Mouse (Mus musculus) forebrain, embryonic 14.5 days (tissue): ENCODE data around the gene Plxna3. TPM values are rescaled to one million over a fixed set of nuclear protein-coding genes. Genes with fewer than 3 reads are reported as not detected.

Source experiments
- microRNA-seq: library from miRNA; unstranded; fragments of <30 nt; microRNA quantifications from one replicate; pipeline ENCODE4, GENCODE M21; 2016
- polyA plus RNA-seq: library from polyadenylated mRNA; unstranded; fragments of >200 nt; fragmentation: Nextera tagmentation; extraction: Ambion mirVana; gene quantifications from 2 replicates; pipeline ENCODE4 v1.2.1, GENCODE M21; 2014

Gene Plxna3
- polyA plus RNA-seq, 1 experiment from 2014 or later: 36.4 TPM

Small RNAs within 50 kb of the gene (microRNA-seq; reads per million reads assigned to microRNA genes)
- 0.40 reads per million for gene Mir7092

Other genes starting within 250 kb of the Plxna3 start
- gene Opn1mw, start 201.6 kb upstream of the Plxna3 start, polyA plus RNA-seq: not detected in 2 replicates
- gene Mecp2, start 193.7 kb upstream of the Plxna3 start, polyA plus RNA-seq: 12.6 and 14.2 TPM in 2 replicates
- gene Tex28, start 161.2 kb upstream of the Plxna3 start, polyA plus RNA-seq: not detected in 2 replicates
- 0.11 TPM in 1 of 2 replicates, not detected in the other for gene Tktl1, start 151.8 kb upstream of the Plxna3 start, polyA plus RNA-seq
- 88.1 and 103 TPM in 2 replicates for gene Flna, start 79.2 kb upstream of the Plxna3 start, polyA plus RNA-seq
- 26.1 and 37.9 TPM in 2 replicates for gene Emd, start 74.4 kb upstream of the Plxna3 start, polyA plus RNA-seq
- 528 and 677 TPM in 2 replicates for gene Rpl10, start 58.3 kb upstream of the Plxna3 start, polyA plus RNA-seq
- gene Taz, start 47.2 kb upstream of the Plxna3 start, polyA plus RNA-seq: 60.2 and 65.0 TPM in 2 replicates
- 2.9 and 3.1 TPM in 2 replicates for gene Dnase1l1, start 46.7 kb upstream of the Plxna3 start, polyA plus RNA-seq
- 168 and 185 TPM in 2 replicates for gene Atp6ap1, start 32.0 kb upstream of the Plxna3 start, polyA plus RNA-seq
- 614 and 712 TPM in 2 replicates for gene Gdi1, start 24.1 kb upstream of the Plxna3 start, polyA plus RNA-seq
- gene Fam50a, start 16.0 kb upstream of the Plxna3 start, polyA plus RNA-seq: 42.6 and 54.4 TPM in 2 replicates
- 90.8 and 109 TPM in 2 replicates for gene Lage3, start 24.6 kb downstream of the Plxna3 start, polyA plus RNA-seq
- gene Ubl4a, start 44.2 kb downstream of the Plxna3 start, polyA plus RNA-seq: 77.7 and 81.5 TPM in 2 replicates
- gene Slc10a3, start 44.3 kb downstream of the Plxna3 start, polyA plus RNA-seq: 6.8 and 7.8 TPM in 2 replicates
- 29.8 and 35.2 TPM in 2 replicates for gene Fam3a, start 64.2 kb downstream of the Plxna3 start, polyA plus RNA-seq
- 22.9 and 23.4 TPM in 2 replicates for gene Ikbkg, start 64.2 kb downstream of the Plxna3 start, polyA plus RNA-seq
- 67.9 and 68.4 TPM in 2 replicates for gene G6pdx, start 100.1 kb downstream of the Plxna3 start, polyA plus RNA-seq
- not detected in 2 replicates for gene Gm6880, start 152.3 kb downstream of the Plxna3 start, polyA plus RNA-seq
- not detected in 2 replicates for gene Olfr1326-ps1, start 245.8 kb downstream of the Plxna3 start, polyA plus RNA-seq